Mouse (Mus musculus): ENCODE data around the gene Anxa6.

Gene Anxa6

GRCm38 (mm10) chr11:54988754-54989349 is 44.4 kb downstream of the Anxa6 start:
- DNase-seq = no peak

- peak in 1 of 2 experiments; percentile 34 for DNase-seq
Observed at GRCm38 (mm10) chr11:54987974-54988373, 45.3 kb downstream of the Anxa6 start.

GRCm38 (mm10) chr11:54985086-54985485 is 48.2 kb downstream of the Anxa6 start:
- no peak for DNase-seq

GRCm38 (mm10) chr11:54984581-54984980 is 48.7 kb downstream of the Anxa6 start:
- no peak for DNase-seq

- peak; percentile 36 to 81 for DNase-seq
Observed at GRCm38 (mm10) chr11:54984085-54984484, 49.2 kb downstream of the Anxa6 start.

GRCm38 (mm10) chr11:54982520-54982919 is 50.7 kb downstream of the Anxa6 start:
- no peak for DNase-seq

- DNase-seq = no peak
Observed at GRCm38 (mm10) chr11:54981630-54982029, 51.6 kb downstream of the Anxa6 start.

- DNase-seq = no peak
Observed at GRCm38 (mm10) chr11:54977385-54977937, 55.8 kb downstream of the Anxa6 start.

GRCm38 (mm10) chr11:54976351-54976750 is 56.9 kb downstream of the Anxa6 start:
- DNase-seq = no peak

GRCm38 (mm10) chr11:54975756-54976155 is 57.5 kb downstream of the Anxa6 start:
- no peak for DNase-seq

- no peak for DNase-seq
Observed at GRCm38 (mm10) chr11:54975340-54975739, 57.9 kb downstream of the Anxa6 start.

GRCm38 (mm10) chr11:54974639-54975038 is 58.6 kb downstream of the Anxa6 start:
- no peak for DNase-seq

- DNase-seq = peak; percentile 57 to 61
Observed at GRCm38 (mm10) chr11:54973481-54974212, 59.6 kb downstream of the Anxa6 start.

- DNase-seq = no peak
Observed at GRCm38 (mm10) chr11:54972789-54973188, 60.5 kb downstream of the Anxa6 start.

- no peak for DNase-seq
Observed at GRCm38 (mm10) chr11:54972049-54972723, 61.1 kb downstream of the Anxa6 start.

GRCm38 (mm10) chr11:54971365-54972048 is 61.7 kb downstream of the Anxa6 start:
- no peak for DNase-seq

GRCm38 (mm10) chr11:54965234-54965633 is 68.0 kb downstream of the Anxa6 start:
- DNase-seq = no peak

GRCm38 (mm10) chr11:54962810-54963209 is 70.4 kb downstream of the Anxa6 start, which contains the start of gene Tnip1:
Gene Tnip1, minus strand, starts transcription at chr11:54962917.
- DNase-seq = peak; percentile 17 to 34

GRCm38 (mm10) chr11:54961921-54962320 is 71.3 kb downstream of the Anxa6 start:
- no peak for DNase-seq

GRCm38 (mm10) chr11:54961164-54961850 is 71.9 kb downstream of the Anxa6 start:
- no peak for DNase-seq

- DNase-seq = no peak
Observed at GRCm38 (mm10) chr11:54960251-54960650, 73.0 kb downstream of the Anxa6 start.

GRCm38 (mm10) chr11:54958571-54959073 is 74.6 kb downstream of the Anxa6 start:
- no peak for DNase-seq
